Mouse (Mus musculus) CD4-positive, CD25-positive, alpha-beta regulatory T cell, adult 2 months (primary cell): ENCODE data around the gene Ier5l.

ENCODE experiments used
- DNase-seq: peaks from one replicate; pipeline ENCODE4 v3.0.0-alpha.2; 2012; ENCODE audit warnings: low read depth, low spot score

Ier5l gene

DNA sequence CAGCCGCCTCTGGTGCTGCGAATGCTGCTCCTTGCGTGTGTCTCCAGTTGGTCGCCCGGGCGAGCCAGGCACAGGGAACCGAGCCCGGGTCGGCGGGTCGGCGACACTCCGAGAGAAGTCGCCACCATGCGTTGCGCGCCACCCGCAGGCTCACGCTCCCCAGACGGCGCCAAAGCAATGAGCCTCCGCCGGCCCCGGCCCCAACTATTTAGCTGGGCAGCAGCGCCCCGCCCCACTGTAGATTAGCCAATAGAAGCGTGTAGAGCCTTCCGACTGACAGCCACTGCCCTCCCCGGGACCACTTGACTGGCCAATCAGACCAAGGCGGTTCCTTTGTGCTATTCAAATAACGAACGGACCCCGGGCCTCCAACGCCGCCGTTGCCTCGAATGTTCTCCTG is at the start of gene Ier5l:
Gene Ier5l, minus strand, starts transcription at position 181 of the 400 bp plus-strand sequence.
- DNase-seq: peak; percentile 77

DNA sequence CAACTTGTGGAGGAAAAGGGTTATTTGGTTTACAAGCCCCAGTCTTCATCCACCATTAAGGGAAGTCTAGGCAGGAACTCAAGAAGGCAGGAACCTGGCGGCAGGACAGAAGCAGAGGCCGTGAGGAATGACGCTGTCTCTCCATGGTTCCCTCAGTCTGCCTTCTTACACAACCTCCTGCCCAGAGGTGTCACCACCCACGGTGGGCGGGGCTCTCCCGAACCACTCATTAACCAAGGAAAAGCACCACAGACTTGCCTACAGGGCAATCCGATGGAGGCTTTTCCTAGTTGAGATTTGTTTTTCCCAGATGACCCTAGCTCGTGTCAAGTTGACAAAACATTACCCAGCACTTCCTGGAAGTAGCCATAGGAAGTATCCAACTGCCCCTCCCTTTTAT is 49.7 kb upstream of the Ier5l start:
- no peak for DNase-seq

DNA sequence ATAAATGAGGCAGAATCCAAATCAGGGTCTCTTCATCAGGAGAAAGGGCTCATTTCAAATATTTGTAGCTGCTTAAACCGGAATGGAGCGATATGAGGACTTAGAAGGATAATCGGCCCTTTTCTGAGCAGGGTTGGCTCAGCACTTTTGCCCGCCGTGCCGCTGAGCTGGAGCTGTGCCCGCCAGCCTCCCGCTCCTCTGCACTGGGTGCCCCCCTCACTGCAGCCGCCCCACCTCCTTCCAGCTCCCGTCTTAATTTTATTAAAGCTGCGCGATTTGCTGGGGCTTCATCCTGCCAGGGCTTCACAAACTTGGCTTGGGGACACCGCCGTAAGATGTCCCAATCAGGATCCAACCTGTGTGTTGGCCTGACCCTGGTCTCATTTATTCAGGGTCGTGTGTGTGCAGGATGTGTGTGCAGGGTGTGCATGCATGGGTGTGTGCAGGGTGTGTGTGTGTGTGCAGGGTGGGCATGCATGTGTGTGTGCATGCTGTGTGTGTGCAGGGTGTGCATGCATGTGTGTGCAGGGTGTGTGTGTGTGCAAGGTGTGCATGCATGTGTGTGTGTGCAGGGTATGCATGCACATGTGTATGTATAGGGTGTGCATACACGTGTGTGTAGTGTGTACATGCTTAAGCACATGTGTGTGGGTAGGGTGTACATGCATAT is 36.8 kb upstream of the Ier5l start:
- no peak for DNase-seq

DNA sequence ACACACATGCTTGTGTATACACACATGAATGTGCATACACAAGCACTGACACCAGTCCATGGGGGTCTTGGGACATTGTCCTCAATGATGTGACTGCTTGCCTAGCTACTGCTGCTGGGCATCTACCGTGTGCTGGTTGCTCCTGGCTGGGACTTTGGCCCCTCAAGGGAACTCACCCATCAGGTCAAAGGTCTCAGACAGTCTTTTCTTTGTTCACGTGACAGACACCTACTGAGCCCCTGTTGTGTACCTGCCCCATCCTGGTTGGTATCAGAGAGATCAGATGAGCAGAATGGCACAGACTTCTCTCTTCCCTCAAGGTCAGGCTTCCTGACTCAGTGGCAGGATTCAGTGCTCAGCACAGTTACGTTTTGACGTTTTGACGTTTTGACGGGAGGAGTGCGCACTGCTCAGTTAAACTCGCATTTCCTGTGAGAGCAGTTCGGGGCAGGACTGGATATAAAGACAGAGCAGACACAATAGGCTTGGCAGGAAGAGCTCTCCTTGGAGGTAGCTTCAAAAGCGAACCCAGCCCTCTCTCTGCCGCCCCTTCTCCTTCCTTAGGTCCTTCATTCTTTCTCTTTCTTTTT is 33.2 kb upstream of the Ier5l start:
- peak; percentile 36 for DNase-seq

DNA sequence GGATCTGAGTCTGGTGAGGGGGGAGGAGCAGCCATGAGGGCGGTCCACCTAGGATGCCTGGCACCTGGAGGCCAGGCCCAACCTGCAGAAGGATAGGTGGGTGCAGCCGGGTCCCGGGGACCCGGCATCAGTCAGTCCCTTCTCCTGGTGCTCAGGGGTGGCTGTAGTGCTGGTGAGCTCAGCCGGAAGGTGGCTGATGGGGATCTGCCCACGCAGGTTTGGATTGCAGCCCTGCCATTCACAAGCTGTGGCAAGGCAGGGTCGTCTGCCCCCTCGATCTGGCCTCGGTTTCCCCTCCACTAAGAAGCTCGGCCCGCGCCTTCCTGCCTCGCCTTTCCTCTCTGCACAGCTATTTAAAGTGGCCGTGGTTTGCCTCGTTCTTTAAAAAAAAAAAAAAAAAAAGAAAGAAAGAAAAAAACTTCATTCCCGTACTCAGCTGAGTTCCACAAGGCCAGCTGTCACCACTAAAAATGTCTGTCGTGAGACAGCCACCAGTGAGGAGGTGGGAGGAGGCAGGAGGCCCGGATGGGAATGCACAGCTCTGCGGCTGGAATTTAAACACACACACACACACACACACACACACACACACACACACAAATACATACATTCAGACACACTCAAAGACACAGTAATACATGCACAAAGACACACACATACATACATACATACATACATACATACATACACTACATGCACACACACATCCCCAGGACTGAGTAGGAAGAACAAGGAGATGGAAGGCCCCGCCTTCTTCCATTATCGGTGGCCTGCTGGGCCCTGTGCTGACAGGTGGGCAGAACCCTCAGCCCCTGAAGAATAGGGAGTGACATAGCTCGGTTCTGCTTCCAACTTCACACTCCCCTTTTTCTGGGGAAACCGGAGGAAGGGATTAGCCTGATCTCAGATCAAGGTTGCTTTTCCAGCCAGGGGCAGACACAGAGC is 29.9 kb upstream of the Ier5l start:
- no peak for DNase-seq

DNA sequence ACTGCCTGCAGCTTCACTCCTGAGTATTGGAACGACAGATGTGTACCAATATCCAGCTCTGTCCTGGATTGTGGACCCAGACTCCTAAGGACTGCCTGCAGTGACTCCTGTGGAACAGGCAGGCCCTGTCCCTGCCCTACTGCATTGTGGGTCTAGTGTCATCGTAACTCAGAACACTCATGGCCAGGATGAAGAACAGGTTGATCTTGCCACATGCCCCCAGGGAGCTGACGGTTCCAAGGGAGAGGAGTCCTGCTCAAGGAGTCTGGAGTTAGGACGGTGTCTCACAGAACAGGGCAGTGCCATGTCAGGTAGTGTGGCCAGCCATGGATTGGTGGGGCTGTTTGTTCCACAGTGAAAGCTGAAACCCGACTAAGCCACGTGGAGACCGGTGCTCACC is 27.7 kb upstream of the Ier5l start:
- DNase-seq: no peak

DNA sequence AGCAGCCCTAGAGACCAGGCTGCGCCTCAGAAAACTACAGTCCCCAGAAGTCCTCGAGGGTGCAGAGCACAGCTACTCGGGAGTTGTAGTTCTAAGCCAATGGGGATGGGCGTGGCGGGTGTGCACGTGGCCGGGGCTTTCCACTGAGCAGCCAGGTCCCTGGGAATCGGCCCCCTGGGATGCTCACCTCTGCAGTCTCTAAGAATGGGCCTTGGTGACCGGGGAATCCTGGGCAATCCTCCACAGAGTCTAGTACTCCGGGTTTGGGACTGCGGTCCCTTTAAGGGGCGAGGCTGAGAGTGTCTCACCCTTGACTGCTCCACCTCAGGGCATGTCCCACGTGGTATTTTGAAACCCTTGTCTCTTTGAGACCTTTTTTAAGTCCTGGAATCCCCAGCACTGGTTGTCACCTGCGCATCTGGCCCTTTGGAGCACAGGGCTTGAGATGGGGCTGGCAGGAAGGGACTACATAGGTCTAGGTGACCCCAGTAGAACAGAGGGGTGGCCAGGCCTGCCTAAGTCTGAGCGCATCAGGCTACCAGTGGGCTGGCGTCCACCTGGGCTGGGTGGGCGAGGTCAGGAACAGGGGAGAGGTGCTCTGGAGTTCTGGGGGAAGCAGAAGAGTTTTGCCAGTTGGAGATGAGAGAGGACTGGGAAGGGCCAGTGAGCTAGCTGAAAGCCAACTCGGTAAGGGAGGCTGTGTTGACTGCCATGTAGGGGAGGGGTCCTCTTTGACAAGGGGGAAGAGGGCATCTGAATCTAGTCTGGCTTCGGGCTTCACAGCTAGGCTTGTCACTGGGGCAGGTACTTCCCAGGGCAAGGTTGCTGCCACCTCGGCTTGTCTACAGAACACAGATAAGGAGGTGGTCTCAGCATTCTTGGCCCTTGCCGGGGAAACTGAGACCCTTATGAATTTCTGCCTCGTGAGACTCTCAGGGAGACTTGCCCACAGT is 22.2 kb upstream of the Ier5l start:
- DNase-seq: peak; percentile 78

DNA sequence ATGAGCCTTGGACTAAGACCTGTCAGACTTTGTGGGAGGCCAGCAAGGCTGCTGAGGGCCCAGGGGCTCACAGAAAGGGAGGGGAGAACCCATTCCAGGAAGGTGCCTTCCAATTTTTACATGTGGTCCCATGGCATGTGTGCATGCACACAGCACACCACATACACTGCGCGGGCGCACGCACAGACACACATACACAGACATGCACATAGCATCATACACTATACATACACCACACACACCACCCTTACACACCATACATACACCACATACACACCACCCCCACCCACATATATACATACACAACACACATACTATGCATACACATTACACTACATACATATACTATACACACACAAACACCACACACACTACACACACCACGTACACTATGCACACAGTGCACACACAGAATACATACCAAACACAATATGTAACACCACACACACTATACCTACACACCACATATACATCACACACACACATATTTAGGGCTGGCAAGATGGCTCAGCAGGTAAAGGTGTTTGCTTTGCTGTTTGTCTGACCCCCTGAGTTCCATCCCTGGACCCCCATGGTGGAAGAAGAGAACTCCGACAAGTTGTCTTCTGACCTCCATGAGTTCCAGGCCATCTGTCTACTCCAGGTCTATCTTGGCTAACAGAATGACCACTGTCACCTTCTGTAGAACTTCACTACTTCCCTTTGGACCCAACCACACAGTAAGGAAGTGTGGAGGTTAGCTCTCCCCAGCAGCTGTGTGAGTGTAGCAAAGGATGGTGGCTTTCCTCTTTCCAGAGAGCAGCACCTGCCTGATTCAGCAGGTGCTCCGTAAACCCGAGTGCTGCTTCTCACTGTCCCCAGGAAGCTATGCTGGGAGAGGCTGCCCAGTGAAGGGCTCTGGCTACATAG is 21.2 kb upstream of the Ier5l start:
- DNase-seq: no peak

DNA sequence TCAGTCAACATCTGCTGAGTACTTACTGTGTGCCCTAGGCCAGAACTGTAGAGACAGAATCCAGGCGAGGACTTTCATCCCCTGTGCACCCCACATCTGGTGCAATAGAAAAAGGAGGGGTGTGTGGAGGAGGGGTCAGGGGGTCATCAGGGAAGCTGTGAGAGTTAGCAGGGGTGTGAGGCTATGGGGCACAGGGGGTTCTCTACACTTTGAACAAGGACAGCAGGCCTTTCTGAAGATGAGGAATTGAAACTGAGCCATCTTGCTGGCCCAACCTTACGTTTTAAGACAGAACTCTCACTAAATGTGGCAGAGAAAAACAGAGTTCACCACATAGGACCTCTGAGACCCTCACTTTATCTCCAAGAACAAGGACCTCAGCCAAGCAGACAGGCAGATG is 16.4 kb upstream of the Ier5l start:
- DNase-seq: no peak

DNA sequence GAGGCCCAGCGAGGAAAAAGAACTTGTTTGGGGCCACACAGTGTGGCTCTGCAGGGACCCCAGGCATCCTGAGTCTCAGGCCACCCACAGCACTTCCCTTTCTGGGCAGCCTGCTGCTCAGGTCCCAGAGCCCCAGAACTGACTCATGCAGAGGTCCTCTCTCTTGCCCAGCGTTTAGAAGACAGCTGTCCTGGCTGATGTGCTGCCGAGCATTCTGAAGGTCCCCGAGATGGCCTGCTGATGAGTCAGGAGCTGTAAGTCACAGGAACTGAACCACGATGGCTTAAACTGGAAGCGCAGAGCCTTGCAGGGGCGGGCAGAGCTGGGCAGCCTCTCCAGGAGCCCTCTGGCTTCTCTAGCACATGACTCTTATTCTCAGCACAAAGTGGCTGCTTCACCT is 13.6 kb upstream of the Ier5l start:
- no peak for DNase-seq

DNA sequence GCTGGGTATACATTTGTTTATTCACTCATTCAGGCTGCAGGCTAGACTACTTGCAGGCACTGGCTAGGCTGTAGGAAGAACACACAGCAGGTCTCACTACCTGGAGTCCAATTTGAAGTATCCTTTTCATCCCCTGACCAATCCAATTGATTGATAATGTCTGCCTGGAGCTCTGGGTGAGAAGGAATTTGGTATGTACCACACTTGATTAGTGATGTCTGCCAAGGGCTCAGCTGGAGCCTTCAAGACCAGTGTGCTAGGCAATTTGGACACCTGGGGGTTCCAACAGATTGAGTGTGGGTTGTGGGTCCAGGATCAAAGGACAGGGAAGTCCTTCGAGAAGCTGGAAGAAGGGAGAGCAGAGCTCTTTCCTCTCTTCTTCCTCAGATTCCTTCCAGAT is 4.5 kb upstream of the Ier5l start:
- no peak for DNase-seq

DNA sequence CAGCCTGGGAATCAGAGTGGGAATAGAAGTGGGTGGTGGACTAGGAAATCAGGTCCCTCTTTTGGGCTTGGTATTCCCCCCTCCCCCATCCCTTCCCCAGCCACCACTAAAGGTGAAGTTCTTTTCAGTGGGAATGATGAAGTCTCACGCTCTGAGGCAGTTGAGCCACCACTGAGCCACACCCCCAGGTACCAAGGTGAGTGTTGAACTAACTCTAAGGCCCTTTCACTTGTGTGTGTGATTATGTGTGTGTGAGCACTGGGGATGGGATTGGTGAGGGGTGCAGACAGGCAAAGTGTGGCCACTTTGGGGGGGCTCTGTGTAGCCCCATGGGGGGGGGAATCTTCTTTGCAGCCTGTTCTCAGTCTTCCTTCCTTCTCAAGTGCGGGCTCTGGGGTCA is 2.2 kb upstream of the Ier5l start:
- no peak for DNase-seq

DNA sequence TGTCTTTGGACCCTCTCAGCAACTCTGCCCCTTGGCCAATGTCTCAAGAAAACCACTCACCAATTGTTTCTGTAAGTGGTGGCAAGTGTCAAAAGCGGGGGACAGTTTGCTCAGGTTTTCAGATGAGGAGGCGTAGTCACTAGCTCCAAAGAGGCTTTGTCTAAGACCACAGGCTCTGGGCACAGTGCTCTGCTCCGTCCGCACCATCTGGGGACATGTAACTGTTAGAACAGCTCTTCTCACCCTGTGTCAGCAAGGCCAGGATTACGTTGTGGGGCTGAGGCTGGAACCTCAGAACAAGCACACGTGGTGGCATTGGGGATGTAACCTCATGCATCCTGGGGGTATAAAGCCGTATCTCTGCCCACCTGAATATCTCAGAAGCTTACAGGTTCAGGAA is 1.4 kb upstream of the Ier5l start:
- DNase-seq: no peak

DNA sequence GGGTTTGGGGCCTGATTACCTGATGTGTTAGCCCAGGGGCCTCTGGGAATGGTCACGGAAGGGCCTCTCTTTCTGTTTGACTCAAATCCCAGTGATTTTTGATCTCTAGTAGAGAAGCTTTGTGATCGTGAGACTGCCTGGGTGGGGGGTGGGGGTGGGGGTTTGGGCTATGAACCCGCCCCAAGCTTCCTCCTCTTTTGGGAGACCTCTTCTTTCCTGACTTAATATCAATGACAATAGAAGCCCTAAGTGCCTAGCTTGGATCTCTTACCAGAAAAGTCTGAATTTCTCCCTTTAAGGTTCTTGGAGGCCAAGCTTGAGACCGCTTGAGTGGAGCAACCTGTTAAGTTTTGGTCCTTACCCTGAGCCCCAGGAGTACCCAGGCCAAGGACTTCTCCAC is 757 bp upstream of the Ier5l start:
- no peak for DNase-seq

DNA sequence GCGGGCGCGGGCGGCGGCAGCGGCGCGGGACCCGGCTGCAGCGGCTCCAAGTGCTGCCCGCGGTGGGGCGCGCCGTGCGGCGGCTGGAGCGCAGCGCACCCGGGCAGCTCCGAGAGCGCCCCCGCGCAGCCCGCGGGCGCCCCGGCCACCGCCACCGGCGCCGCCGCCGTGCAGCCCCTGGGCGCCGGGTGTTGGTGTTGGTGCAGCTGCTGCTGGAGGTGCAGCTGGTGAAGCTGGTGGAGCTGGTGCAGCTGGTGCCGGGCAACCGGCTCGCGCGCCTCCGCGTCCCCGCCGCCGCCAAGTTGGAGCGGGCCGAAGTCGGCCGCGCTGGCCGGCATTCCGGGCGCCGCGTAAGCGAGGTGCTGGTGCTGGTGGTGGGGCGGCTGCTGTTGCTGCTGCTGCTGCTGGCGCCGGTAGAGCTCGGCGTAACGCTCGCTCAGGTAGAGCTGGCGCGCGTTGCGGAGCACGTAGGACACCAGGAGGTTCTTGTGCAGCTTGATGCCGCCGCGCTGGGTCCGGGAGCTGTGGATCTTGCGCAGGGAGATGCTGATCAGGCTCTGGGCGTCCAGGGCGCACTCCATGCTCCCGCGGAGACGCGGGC is 488 bp downstream of the Ier5l start:
- peak; percentile 56 for DNase-seq

DNA sequence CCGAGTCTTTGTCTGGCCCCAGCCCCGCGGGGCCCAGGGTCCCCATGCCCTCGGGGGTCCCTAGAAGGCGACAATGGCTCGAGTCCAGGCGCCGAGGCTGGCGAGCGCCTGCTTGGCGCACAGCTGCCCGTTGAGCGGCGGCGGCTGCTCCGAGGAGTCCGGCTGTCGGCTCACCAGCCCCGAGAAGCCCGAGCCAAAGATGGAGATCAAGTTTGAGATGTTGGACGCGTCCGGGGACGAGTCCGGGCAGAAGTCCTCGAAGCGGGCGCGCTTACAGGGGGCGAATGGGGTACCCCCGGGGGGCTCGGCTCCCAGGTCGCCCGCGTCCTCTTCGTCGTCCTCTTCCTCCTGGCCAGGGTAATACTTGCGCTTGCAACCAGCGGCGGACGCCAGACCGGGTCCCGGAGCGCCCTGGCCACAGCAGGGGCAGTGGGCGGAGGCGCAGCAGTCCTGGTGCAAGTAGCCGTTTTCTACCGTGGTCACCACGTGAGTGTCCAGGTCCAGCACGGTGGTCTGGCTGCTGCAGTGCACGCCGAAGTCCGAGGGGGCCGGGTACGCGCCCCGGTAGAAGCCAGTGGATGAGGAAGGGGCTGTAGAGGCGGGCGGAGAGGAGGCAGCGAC is 1.2 kb downstream of the Ier5l start:
- peak; percentile 22 for DNase-seq

DNA sequence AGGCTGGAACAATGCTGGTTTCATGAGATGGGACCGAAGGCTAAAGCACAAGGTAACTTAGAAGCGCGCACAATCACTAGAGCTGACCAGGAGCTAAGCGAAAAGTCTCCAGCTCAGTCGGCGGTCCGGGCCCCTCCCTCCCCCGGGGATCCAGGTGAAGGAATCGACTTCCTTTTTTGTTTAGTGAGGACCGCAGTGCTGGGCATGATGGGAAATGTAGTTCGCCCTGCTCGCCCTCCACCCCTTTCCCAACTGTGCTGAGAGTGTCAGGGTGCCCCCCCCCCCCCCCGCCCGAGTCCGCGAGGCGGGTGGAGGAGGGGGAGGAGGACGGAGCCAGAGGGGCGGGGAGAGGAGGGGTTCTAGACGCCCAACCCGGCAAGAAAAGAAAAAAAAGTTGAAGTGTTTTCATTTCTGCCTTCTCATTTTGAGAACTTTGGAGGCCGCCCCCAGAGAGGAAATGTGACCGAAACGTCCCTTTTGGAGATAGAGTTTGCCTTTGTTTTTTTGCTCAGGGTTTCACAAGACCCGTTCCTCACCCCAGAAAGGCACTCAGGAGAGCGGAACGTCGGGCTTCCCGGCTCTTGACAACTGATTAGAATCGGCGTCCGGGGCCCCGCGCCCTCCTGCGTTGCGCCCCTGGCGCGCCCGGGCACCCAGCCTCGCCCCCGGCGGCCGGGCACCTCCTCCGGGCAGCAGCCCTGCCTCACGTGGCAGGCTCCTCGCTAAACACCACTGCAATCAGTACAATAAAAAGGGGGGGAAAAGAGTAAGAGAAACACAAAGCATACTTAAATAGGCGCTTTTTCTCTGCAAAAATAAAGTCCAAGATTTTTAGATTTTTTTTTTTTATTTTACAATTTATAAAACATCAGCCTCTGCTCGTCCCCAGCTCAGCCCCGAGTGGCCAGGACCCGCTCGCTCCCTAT is 2.0 kb downstream of the Ier5l start:
- DNase-seq: peak; percentile 77

DNA sequence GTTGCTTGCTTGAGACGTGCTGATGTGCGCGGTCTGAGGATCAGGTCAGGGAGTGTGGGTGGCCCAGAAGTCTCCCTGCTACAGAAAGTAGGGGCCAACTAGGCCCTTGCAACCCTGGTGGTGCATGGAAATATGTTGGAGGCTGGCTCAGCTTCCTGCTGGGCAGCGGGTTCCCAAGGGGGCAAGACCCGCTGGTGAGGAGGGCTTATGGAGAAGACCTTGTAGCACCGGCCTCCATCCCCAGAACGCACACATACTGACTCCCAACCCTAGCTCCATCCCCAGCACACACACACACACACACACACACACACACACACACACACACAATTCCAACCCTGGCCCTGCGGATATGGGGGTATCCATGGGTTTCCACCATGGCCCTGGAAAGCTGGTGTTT is 3.0 kb downstream of the Ier5l start:
- DNase-seq: no peak
